Mouse (Mus musculus) forebrain, embryonic 14.5 days (tissue): ENCODE data around the gene Ankrd53. TPM values are rescaled to one million over a fixed set of nuclear protein-coding genes. Genes with fewer than 3 reads are reported as not detected.
A peak's percentile ranks its signal among the peaks of the same experiment; 100 is the strongest.

Experiments used
- ATAC-seq: fragments of 200-750 bp; cut with Nextera tagmentation; 2 replicates; pipeline ENCODE4 v1.8.0; 2017; ENCODE audit warnings: mild to moderate bottlenecking, moderate library complexity
- DNase-seq: peaks from one replicate; pipeline ENCODE4 v3.0.0-alpha.2; 2015; ENCODE audit warnings: low spot score
- H3K27ac ChIP-seq: fragments of 300-500 bp; sonication (generic); 2 replicates; pipeline ENCODE4 v1.5.1; 2014; ENCODE audit warnings: low read depth, mild to moderate bottlenecking, control low read depth, low read length, moderate library complexity
- H3K27me3 ChIP-seq: fragments of 300-500 bp; sonication (generic); replicated peaks from 2 replicates; pipeline ENCODE4 v1.6.1; 2014; ENCODE audit warnings: low read length, control low read depth, mixed read lengths; ENCODE audit not compliant: control insufficient read depth, insufficient read depth
- H3K36me3 ChIP-seq: fragments of 300-500 bp; sonication (generic); 2 replicates; pipeline ENCODE4 v1.6.1; 2014; ENCODE audit warnings: low read length, control low read depth; ENCODE audit not compliant: control insufficient read depth, insufficient read depth
- H3K4me1 ChIP-seq: fragments of 300-500 bp; sonication (generic); 2 replicates; pipeline ENCODE4 v1.6.1; 2014; ENCODE audit warnings: antibody characterized with exemption, low read length, control low read depth; ENCODE audit not compliant: control insufficient read depth, insufficient read depth
- H3K4me2 ChIP-seq: fragments of 300-500 bp; sonication (generic); 2 replicates; pipeline ENCODE4 v1.6.1; 2014; ENCODE audit warnings: mild to moderate bottlenecking, control low read depth, low read length
- H3K4me3 ChIP-seq: fragments of 300-500 bp; sonication (generic); 2 replicates; pipeline ENCODE4 v1.5.1; 2014; ENCODE audit warnings: low read depth, low read length, control low read depth
- H3K9ac ChIP-seq: fragments of 300-500 bp; sonication (generic); 2 replicates; pipeline ENCODE4 v1.6.1; 2014; ENCODE audit warnings: mild to moderate bottlenecking, low read length, control low read depth, moderate library complexity
- H3K9me3 ChIP-seq: fragments of 300-500 bp; sonication (generic); replicated peaks from 2 replicates; pipeline ENCODE4 v1.6.1; 2016; ENCODE audit warnings: low read length, control low read depth, mixed read lengths; ENCODE audit not compliant: control insufficient read depth
- WGBS: fragments of 180-500 bp; shearing (Covaris S2); extraction: QIAGEN DNeasy Blood & Tissue Kit; methylation state at CpG from one replicate; pipeline ENCODE4 v1.1.7; 2014; 5-methylcytosine and 5-hydroxymethylcytosine counted together
- polyA plus RNA-seq: library from polyadenylated mRNA; unstranded; fragments of >200 nt; fragmentation: Nextera tagmentation; extraction: Ambion mirVana; gene quantifications from 2 replicates; pipeline ENCODE4 v1.2.1, GENCODE M21; 2014

Gene Ankrd53
- polyA plus RNA-seq, 1 experiment from 2014 or later, result not detected

- WGBS, result 72% methylated on average over 14 of the region's 14 CpGs
- ATAC-seq (no peak), DNase-seq (no peak)
- H3K27ac ChIP-seq, result no peak overlapping the region
- no peak overlapping the region for H3K9ac ChIP-seq
- no peaks in the 10 kb centered on the region for H3K9me3 ChIP-seq
- H3K4me1 ChIP-seq, result no peaks in the 10 kb centered on the region
- no peak overlapping the region for H3K4me2 ChIP-seq
- H3K4me3 ChIP-seq, result no peak overlapping the region
- H3K27me3 ChIP-seq, result peaks cover 9% of the 10 kb centered on the region
- no peaks in the 10 kb centered on the region for H3K36me3 ChIP-seq
These were observed 33.0 kb upstream of the Ankrd53 start for GRCm38 (mm10) chr6:83729350-83729970.

- Histone ChIP-seq H3K27me3 (peaks cover 5% of the 10 kb centered on the region; the same call in 1 of the 2 replicates), H3K4me2 (no peak overlapping the region), H3K27ac (no peak overlapping the region), H3K4me3 (no peak overlapping the region), H3K9ac (no peak overlapping the region), H3K4me1 (no peaks in the 10 kb centered on the region), H3K9me3 (no peaks in the 10 kb centered on the region), H3K36me3 (no peaks in the 10 kb centered on the region)
- DNase-seq (peak; percentile 65), ATAC-seq (no peak)
- 27% methylated on average over 5 of the region's 5 CpGs for WGBS
These were observed 31.3 kb upstream of the Ankrd53 start for GRCm38 (mm10) chr6:83731128-83731527.

- no peaks in the 10 kb centered on the region for H3K4me1 ChIP-seq
- no peak overlapping the region for H3K27ac ChIP-seq
- WGBS, result 37% methylated on average over 13 of the region's 13 CpGs
- H3K9me3 ChIP-seq, result no peaks in the 10 kb centered on the region
- no peak overlapping the region for H3K4me2 ChIP-seq
- no peak for DNase-seq
- no peaks in the 10 kb centered on the region for H3K27me3 ChIP-seq
- H3K9ac ChIP-seq, result no peak overlapping the region
- H3K4me3 ChIP-seq, result no peak overlapping the region
- ATAC-seq, result no peak
- no peaks in the 10 kb centered on the region for H3K36me3 ChIP-seq
These were observed 25.1 kb upstream of the Ankrd53 start for GRCm38 (mm10) chr6:83737311-83737710.

- Histone ChIP-seq H3K9me3 (no peaks in the 10 kb centered on the region), H3K36me3 (no peaks in the 10 kb centered on the region), H3K4me1 (no peaks in the 10 kb centered on the region), H3K4me2 (no peak overlapping the region), H3K4me3 (no peak overlapping the region), H3K9ac (no peak overlapping the region), H3K27me3 (no peaks in the 10 kb centered on the region), H3K27ac (no peak overlapping the region)
- no peak for DNase-seq
- ATAC-seq, result no peak
- 85% methylated on average over 6 of the region's 6 CpGs for WGBS
These were observed 23.8 kb upstream of the Ankrd53 start for GRCm38 (mm10) chr6:83738596-83738995.

GRCm38 (mm10) chr6:83742761-83743160 is 19.7 kb upstream of the Ankrd53 start, which contains the start of gene Atp6v1b1:
TSS of gene Atp6v1b1 (plus strand) at chr6:83742990.
- no peaks in the 10 kb centered on the region for H3K9me3 ChIP-seq
- WGBS, result 57% methylated on average over 5 of the region's 5 CpGs
- no peaks in the 10 kb centered on the region for H3K4me1 ChIP-seq
- H3K9ac ChIP-seq, result no peak within 1 kb of the TSS
- H3K36me3 ChIP-seq, result no peaks in the 10 kb centered on the region
- H3K4me3 ChIP-seq, result no peak within 1 kb of the TSS
- ATAC-seq, result peak; percentile 73; the same call in 1 of the 2 replicates
- H3K27ac ChIP-seq, result no peak within 1 kb of the TSS
- no peaks in the 10 kb centered on the region for H3K27me3 ChIP-seq
- DNase-seq, result peak; percentile 55
- H3K4me2 ChIP-seq, result no peak within 1 kb of the TSS

GRCm38 (mm10) chr6:83743212-83743611 is 19.2 kb upstream of the Ankrd53 start:
- H3K36me3 ChIP-seq, result no peaks in the 10 kb centered on the region
- no peak overlapping the region for H3K4me3 ChIP-seq
- DNase-seq (no peak), ATAC-seq (no peak)
- 64% methylated on average over 5 of the region's 5 CpGs for WGBS
- no peaks in the 10 kb centered on the region for H3K9me3 ChIP-seq
- no peaks in the 10 kb centered on the region for H3K4me1 ChIP-seq
- H3K27me3 ChIP-seq, result no peaks in the 10 kb centered on the region
- H3K4me2 ChIP-seq, result no peak overlapping the region
- H3K27ac ChIP-seq, result no peak overlapping the region
- no peak overlapping the region for H3K9ac ChIP-seq

- no peaks in the 10 kb centered on the region for H3K9me3 ChIP-seq
- no peak overlapping the region for H3K4me3 ChIP-seq
- ATAC-seq (no peak), DNase-seq (no peak)
- H3K4me2 ChIP-seq, result no peak overlapping the region
- H3K27me3 ChIP-seq, result no peaks in the 10 kb centered on the region
- WGBS, result 69% methylated on average over 5 of the region's 5 CpGs
- no peak overlapping the region for H3K9ac ChIP-seq
- H3K27ac ChIP-seq, result no peak overlapping the region
- no peaks in the 10 kb centered on the region for H3K4me1 ChIP-seq
- no peaks in the 10 kb centered on the region for H3K36me3 ChIP-seq
These were observed 18.3 kb upstream of the Ankrd53 start for GRCm38 (mm10) chr6:83744126-83744525.

GRCm38 (mm10) chr6:83744557-83744956 is 17.9 kb upstream of the Ankrd53 start:
- Histone ChIP-seq H3K27me3 (no peaks in the 10 kb centered on the region), H3K4me1 (no peaks in the 10 kb centered on the region), H3K27ac (no peak overlapping the region), H3K9me3 (no peaks in the 10 kb centered on the region), H3K9ac (no peak overlapping the region), H3K4me2 (no peak overlapping the region), H3K36me3 (no peaks in the 10 kb centered on the region), H3K4me3 (no peak overlapping the region)
- WGBS, result 66% methylated on average over 5 of the region's 5 CpGs
- ATAC-seq (no peak), DNase-seq (no peak)

- Histone ChIP-seq H3K4me3 (no peak overlapping the region), H3K4me1 (no peaks in the 10 kb centered on the region), H3K4me2 (no peak overlapping the region), H3K27me3 (no peaks in the 10 kb centered on the region), H3K27ac (no peak overlapping the region), H3K9me3 (no peaks in the 10 kb centered on the region), H3K36me3 (no peaks in the 10 kb centered on the region), H3K9ac (no peak overlapping the region)
- ATAC-seq, result no peak
- 57% methylated on average over 2 of the region's 2 CpGs for WGBS
- no peak for DNase-seq
These were observed 17.0 kb upstream of the Ankrd53 start for GRCm38 (mm10) chr6:83745466-83745865.
